Mouse (Mus musculus) erythroid progenitor cell, adult 5-6 weeks (primary cell): ENCODE measurements around the gene Cux1. TPM values are rescaled to one million over a fixed set of nuclear protein-coding genes. Genes with fewer than 3 reads are reported as not detected.

Source experiments
- ATAC-seq: replicated peaks from 2 replicates; pipeline ENCODE4 v1.8.0; 2016; ENCODE audit warnings: moderate number of reproducible peaks, mild to moderate bottlenecking, moderate TSS enrichment, inconsistent platforms; ENCODE audit not compliant: poor library complexity, low FRiP score, severe bottlenecking
- total RNA-seq, 2 experiments: library from RNA; stranded (forward) in 1 of 2; stranded (reverse) in 1 of 2; fragments of 150-400 nt in 1 of 2; fragments of 186-747, 209-891 nt in 1 of 2; gene quantifications; 2 replicates each; pipeline versions ENCODE4 v1.2.3 to v1.2.4; 2015 to 2017; ENCODE audit warnings: low replicate concordance in 2 of 2

The Cux1 gene
- total RNA-seq, 2 experiments from 2014 or later: 42.3 to 79.1 TPM

GRCm38 (mm10) chr5:136398706-136399105 lies 168.6 kb downstream of the Cux1 start:
- ATAC-seq: no peak

GRCm38 (mm10) chr5:136396699-136397098 lies 170.6 kb downstream of the Cux1 start:
- no peak for ATAC-seq

- ATAC-seq: no peak
Observed at GRCm38 (mm10) chr5:136396256-136396655, 171.0 kb downstream of the Cux1 start.

GRCm38 (mm10) chr5:136395600-136396195 lies 171.6 kb downstream of the Cux1 start:
- ATAC-seq: no peak

- ATAC-seq: no peak
Observed at GRCm38 (mm10) chr5:136394517-136395212, 172.6 kb downstream of the Cux1 start.

GRCm38 (mm10) chr5:136393621-136394020 lies 173.7 kb downstream of the Cux1 start:
- ATAC-seq: no peak

- ATAC-seq: no peak
Observed at GRCm38 (mm10) chr5:136386757-136387156, 180.5 kb downstream of the Cux1 start.

- no peak for ATAC-seq
Observed at GRCm38 (mm10) chr5:136385161-136385560, 182.1 kb downstream of the Cux1 start.

GRCm38 (mm10) chr5:136382261-136383005 lies 184.9 kb downstream of the Cux1 start:
- ATAC-seq: no peak

GRCm38 (mm10) chr5:136379405-136379804 lies 187.9 kb downstream of the Cux1 start:
- no peak for ATAC-seq

GRCm38 (mm10) chr5:136377101-136377500 lies 190.2 kb downstream of the Cux1 start:
- no peak for ATAC-seq

GRCm38 (mm10) chr5:136375350-136375749 lies 191.9 kb downstream of the Cux1 start:
- ATAC-seq: no peak

- ATAC-seq: no peak
Observed at GRCm38 (mm10) chr5:136372276-136372675, 195.0 kb downstream of the Cux1 start.

- ATAC-seq: no peak
Observed at GRCm38 (mm10) chr5:136363421-136363820, 203.9 kb downstream of the Cux1 start.

GRCm38 (mm10) chr5:136362473-136363230 lies 204.6 kb downstream of the Cux1 start:
- ATAC-seq: no peak

GRCm38 (mm10) chr5:136362021-136362420 lies 205.3 kb downstream of the Cux1 start:
- no peak for ATAC-seq

GRCm38 (mm10) chr5:136357227-136357626 lies 210.1 kb downstream of the Cux1 start:
- ATAC-seq: no peak

- ATAC-seq: no peak
Observed at GRCm38 (mm10) chr5:136355583-136356126, 211.6 kb downstream of the Cux1 start.

GRCm38 (mm10) chr5:136354729-136355128 lies 212.6 kb downstream of the Cux1 start:
- no peak for ATAC-seq

- no peak for ATAC-seq
Observed at GRCm38 (mm10) chr5:136353114-136353513, 214.2 kb downstream of the Cux1 start.
